Mouse (Mus musculus) limb, embryonic 14.5 days (tissue): ENCODE data around the gene Gabbr2. TPM values are rescaled to one million over a fixed set of nuclear protein-coding genes. Genes with fewer than 3 reads are reported as not detected.

Source experiments
- ATAC-seq: fragments of 200-750 bp; cut with Nextera tagmentation; 2 replicates; pipeline ENCODE4 v1.8.0; 2017; ENCODE audit warnings: low read depth, moderate number of reproducible peaks, moderate TSS enrichment; ENCODE audit not compliant: low FRiP score
- DNase-seq: peaks from one replicate; pipeline ENCODE4 v3.0.0-alpha.2; 2015; ENCODE audit warnings: low spot score
- H3K27ac ChIP-seq: fragments of 300-500 bp; sonication (generic); replicated peaks from 2 replicates; pipeline ENCODE4 v1.5.1; 2014; ENCODE audit warnings: low read depth, mild to moderate bottlenecking, low read length, moderate library complexity, mixed read lengths
- H3K27me3 ChIP-seq: fragments of 300-500 bp; sonication (generic); 2 replicates; pipeline ENCODE4 v1.6.1; 2014; ENCODE audit warnings: low read length, mixed read lengths; ENCODE audit not compliant: control insufficient read depth, insufficient read depth
- H3K36me3 ChIP-seq: fragments of 300-500 bp; sonication (generic); 2 replicates; pipeline ENCODE4 v1.6.1; 2014; ENCODE audit warnings: mild to moderate bottlenecking, low read length, moderate library complexity, mixed read lengths; ENCODE audit not compliant: control insufficient read depth, insufficient read depth
- H3K4me1 ChIP-seq: fragments of 300-500 bp; sonication (generic); 2 replicates; pipeline ENCODE4 v1.6.1; 2014; ENCODE audit warnings: antibody characterized with exemption, low read length, mixed read lengths; ENCODE audit not compliant: control insufficient read depth, insufficient read depth
- H3K4me2 ChIP-seq: fragments of 300-500 bp; sonication (generic); replicated peaks from 2 replicates; pipeline ENCODE4 v1.6.1; 2014; ENCODE audit warnings: low read depth, mild to moderate bottlenecking, low read length, moderate library complexity; ENCODE audit not compliant: severe bottlenecking
- H3K4me3 ChIP-seq: fragments of 300-500 bp; sonication (generic); replicated peaks from 2 replicates; pipeline ENCODE4 v1.5.1; 2014; ENCODE audit warnings: low read length
- H3K9ac ChIP-seq: fragments of 300-500 bp; sonication (generic); 2 replicates; pipeline ENCODE4 v1.6.1; 2014; ENCODE audit warnings: mild to moderate bottlenecking, low read depth, low read length, moderate library complexity; ENCODE audit not compliant: severe bottlenecking
- H3K9me3 ChIP-seq: fragments of 300-500 bp; sonication (generic); 2 replicates; pipeline ENCODE4 v1.6.1; 2016; ENCODE audit warnings: low read length; ENCODE audit not compliant: control insufficient read depth
- POLR2A ChIP-seq: fragments of 200-500 bp; IDR thresholded peaks from 2 replicates; pipeline ENCODE4 v1.8.0; 2012; ENCODE audit warnings: inconsistent platforms, mild to moderate bottlenecking, moderate library complexity, borderline replicate concordance; ENCODE audit not compliant: insufficient read depth, insufficient read length; ENCODE audit errors: extremely low read depth
- WGBS: fragments of 180-500 bp; shearing (Covaris S2); extraction: QIAGEN DNeasy Blood & Tissue Kit; methylation state at CpG from one replicate; pipeline ENCODE4 v1.1.7; 2014; 5-methylcytosine and 5-hydroxymethylcytosine counted together
- polyA plus RNA-seq, 2 experiments: library from polyadenylated mRNA; depleted of rRNA in 1 of 2; stranded (reverse) in 1 of 2; unstranded in 1 of 2; fragments of >200 nt; fragmentation: Nextera tagmentation in 1 of 2; extraction: Ambion mirVana in 1 of 2; gene quantifications; 2 replicates each; pipeline versions ENCODE4 v1.2.1 to v1.2.3; 2012 to 2014

Gene Gabbr2
- polyA plus RNA-seq, 2 experiments, result 0.15 to 0.30 TPM

- 77% methylated on average over 14 of the region's 14 CpGs for WGBS
- no peak overlapping the region for H3K27ac ChIP-seq
- no peak overlapping the region for H3K4me2 ChIP-seq
- no peaks in the 10 kb centered on the region for H3K9me3 ChIP-seq
- no peak overlapping the region for H3K4me3 ChIP-seq
- H3K27me3 ChIP-seq, result no peaks in the 10 kb centered on the region
- ATAC-seq (no peak), DNase-seq (no peak)
- H3K4me1 ChIP-seq, result no peaks in the 10 kb centered on the region
- H3K9ac ChIP-seq, result no peak overlapping the region
- no peak for TF ChIP-seq POLR2A
- H3K36me3 ChIP-seq, result no peaks in the 10 kb centered on the region
These were observed 303.4 kb downstream of the Gabbr2 start for GRCm38 (mm10) chr4:46688213-46688832.

GRCm38 (mm10) chr4:46684160-46684559 is 307.5 kb downstream of the Gabbr2 start:
- H3K36me3 ChIP-seq, result no peaks in the 10 kb centered on the region
- H3K9ac ChIP-seq, result no peak overlapping the region
- no peaks in the 10 kb centered on the region for H3K4me1 ChIP-seq
- no peak overlapping the region for H3K4me3 ChIP-seq
- 67% methylated on average over 6 of the region's 6 CpGs for WGBS
- no peaks in the 10 kb centered on the region for H3K9me3 ChIP-seq
- ATAC-seq, result no peak
- no peak for TF ChIP-seq POLR2A
- no peak overlapping the region for H3K27ac ChIP-seq
- no peak overlapping the region for H3K4me2 ChIP-seq
- DNase-seq, result no peak
- H3K27me3 ChIP-seq, result no peaks in the 10 kb centered on the region

GRCm38 (mm10) chr4:46676646-46677045 is 315.0 kb downstream of the Gabbr2 start:
- H3K9me3 ChIP-seq, result no peaks in the 10 kb centered on the region
- no peak for ATAC-seq
- no peak overlapping the region for H3K4me3 ChIP-seq
- TF ChIP-seq POLR2A, result no peak
- DNase-seq, result no peak
- H3K36me3 ChIP-seq, result no peaks in the 10 kb centered on the region
- 69% methylated on average over 1 of the region's 3 CpGs for WGBS
- no peaks in the 10 kb centered on the region for H3K27me3 ChIP-seq
- H3K4me2 ChIP-seq, result no peak overlapping the region
- no peaks in the 10 kb centered on the region for H3K4me1 ChIP-seq
- H3K27ac ChIP-seq, result no peak overlapping the region
- H3K9ac ChIP-seq, result no peak overlapping the region

- no peaks in the 10 kb centered on the region for H3K9me3 ChIP-seq
- 57% methylated on average over 4 of the region's 4 CpGs for WGBS
- DNase-seq (no peak), ATAC-seq (no peak)
- H3K27ac ChIP-seq, result no peak overlapping the region
- no peaks in the 10 kb centered on the region for H3K4me1 ChIP-seq
- no peaks in the 10 kb centered on the region for H3K27me3 ChIP-seq
- TF ChIP-seq POLR2A, result no peak
- no peak overlapping the region for H3K4me2 ChIP-seq
- H3K4me3 ChIP-seq, result no peak overlapping the region
- H3K36me3 ChIP-seq, result no peaks in the 10 kb centered on the region
- H3K9ac ChIP-seq, result no peak overlapping the region
These were observed 315.7 kb downstream of the Gabbr2 start for GRCm38 (mm10) chr4:46675992-46676391.

- WGBS, result 77% methylated on average over 11 of the region's 11 CpGs
- ATAC-seq (no peak), DNase-seq (no peak)
- H3K36me3 ChIP-seq, result no peaks in the 10 kb centered on the region
- H3K4me3 ChIP-seq, result no peak overlapping the region
- no peaks in the 10 kb centered on the region for H3K9me3 ChIP-seq
- H3K27me3 ChIP-seq, result no peaks in the 10 kb centered on the region
- no peak overlapping the region for H3K4me2 ChIP-seq
- no peak for TF ChIP-seq POLR2A
- no peaks in the 10 kb centered on the region for H3K4me1 ChIP-seq
- H3K9ac ChIP-seq, result no peak overlapping the region
- no peak overlapping the region for H3K27ac ChIP-seq
These were observed 316.3 kb downstream of the Gabbr2 start for GRCm38 (mm10) chr4:46675272-46675785.
